Mouse (Mus musculus) liver, embryonic 16.5 days (tissue): ENCODE results near the gene Apobr. TPM values are rescaled to one million over a fixed set of nuclear protein-coding genes. Genes with fewer than 3 reads are reported as not detected.

ENCODE experiments used
- ATAC-seq: fragments of 200-750 bp; cut with Nextera tagmentation; 2 replicates; pipeline ENCODE4 v1.8.0; 2017; ENCODE audit warnings: low read depth, mild to moderate bottlenecking, moderate number of reproducible peaks, moderate library complexity
- H3K27ac ChIP-seq: fragments of 300-500 bp; sonication (generic); 2 replicates; pipeline ENCODE4 v1.5.1; 2014; ENCODE audit warnings: mild to moderate bottlenecking, low read length
- H3K27me3 ChIP-seq: fragments of 300-500 bp; sonication (generic); 2 replicates; pipeline ENCODE4 v1.6.1; 2014; ENCODE audit warnings: low read depth, low read length, mixed read lengths; ENCODE audit not compliant: control insufficient read depth, insufficient read depth
- H3K36me3 ChIP-seq: fragments of 300-500 bp; sonication (generic); 2 replicates; pipeline ENCODE4 v1.6.1; 2014; ENCODE audit warnings: mild to moderate bottlenecking; ENCODE audit not compliant: control insufficient read depth, insufficient read depth
- H3K4me1 ChIP-seq: fragments of 300-500 bp; sonication (generic); 2 replicates; pipeline ENCODE4 v1.6.1; 2014; ENCODE audit warnings: low read depth, low read length, mixed read lengths; ENCODE audit not compliant: control insufficient read depth
- H3K4me2 ChIP-seq: fragments of 300-500 bp; sonication (generic); 2 replicates; pipeline ENCODE4 v1.6.1; 2014; ENCODE audit warnings: low read depth, low read length, mixed read lengths
- H3K4me3 ChIP-seq: fragments of 300-500 bp; sonication (generic); 2 replicates; pipeline ENCODE4 v1.5.1; 2014; ENCODE audit warnings: low read depth, mild to moderate bottlenecking, low read length
- H3K9ac ChIP-seq: fragments of 300-500 bp; sonication (generic); 2 replicates; pipeline ENCODE4 v1.6.1; 2014; ENCODE audit warnings: low read depth, low read length
- H3K9me3 ChIP-seq: fragments of 300-500 bp; sonication (generic); replicated peaks from 2 replicates; pipeline ENCODE4 v1.6.1; 2016; ENCODE audit warnings: low read length; ENCODE audit not compliant: control insufficient read depth
- WGBS: fragments of 180-500 bp; shearing (Covaris S2); extraction: QIAGEN DNeasy Blood & Tissue Kit; methylation state at CpG from one replicate; pipeline ENCODE4 v1.1.7; 2014; ENCODE audit not compliant: insufficient replicate concordance; 5-methylcytosine and 5-hydroxymethylcytosine counted together
- polyA plus RNA-seq: library from polyadenylated mRNA; unstranded; fragments of >200 nt; fragmentation: Nextera tagmentation; extraction: Ambion mirVana; gene quantifications from 2 replicates; pipeline ENCODE4 v1.2.1, GENCODE M21; 2015

Apobr gene
- polyA plus RNA-seq, 1 experiment from 2014 or later, result 2.3 TPM

- no peaks in the 10 kb centered on the region for H3K27me3 ChIP-seq
- H3K4me2 ChIP-seq, result peak within 1 kb of the TSS; percentile 60
- peak; percentile 97 for ATAC-seq
- H3K9ac ChIP-seq, result peak within 1 kb of the TSS; percentile 88
- 1% methylated on average over 46 of the region's 46 CpGs for WGBS
- no peaks in the 10 kb centered on the region for H3K9me3 ChIP-seq
- H3K4me3 ChIP-seq, result peak within 1 kb of the TSS; percentile 93
- H3K36me3 ChIP-seq, result peaks cover 24% of the 10 kb centered on the region
- peaks cover 7% of the 10 kb centered on the region for H3K4me1 ChIP-seq
- peak within 1 kb of the TSS; percentile 82 for H3K27ac ChIP-seq
These were observed 18.5 kb upstream of the Apobr start, which contains the start of gene Eif3c for GRCm38 (mm10) chr7:126566094-126566765. Eif3c (minus strand) TSS chr7:126566411.

GRCm38 (mm10) chr7:126576946-126577345 is 7.8 kb upstream of the Apobr start:
- 41% methylated on average over 8 of the region's 8 CpGs for WGBS
- no peak for ATAC-seq
- Histone ChIP-seq H3K9ac (no peak overlapping the region), H3K27me3 (no peaks in the 10 kb centered on the region), H3K36me3 (no peaks in the 10 kb centered on the region), H3K9me3 (no peaks in the 10 kb centered on the region), H3K4me2 (no peak overlapping the region), H3K27ac (no peak overlapping the region), H3K4me1 (no peaks in the 10 kb centered on the region), H3K4me3 (no peak overlapping the region)

GRCm38 (mm10) chr7:126579172-126579571 is 5.6 kb upstream of the Apobr start:
- no peak overlapping the region for H3K9ac ChIP-seq
- H3K4me1 ChIP-seq, result peaks cover 5% of the 10 kb centered on the region; the same call in 1 of the 2 replicates
- H3K36me3 ChIP-seq, result no peaks in the 10 kb centered on the region
- H3K9me3 ChIP-seq, result no peaks in the 10 kb centered on the region
- H3K27ac ChIP-seq, result no peak overlapping the region
- H3K27me3 ChIP-seq, result no peaks in the 10 kb centered on the region
- no peak overlapping the region for H3K4me2 ChIP-seq
- WGBS, result 54% methylated on average over 8 of the region's 8 CpGs
- H3K4me3 ChIP-seq, result no peak overlapping the region
- no peak for ATAC-seq

GRCm38 (mm10) chr7:126581661-126582060 is 3.1 kb upstream of the Apobr start:
- ATAC-seq, result no peak

GRCm38 (mm10) chr7:126582759-126583158 is 2.0 kb upstream of the Apobr start:
- Histone ChIP-seq H3K36me3 (no peaks in the 10 kb centered on the region), H3K4me2 (peak overlapping the region; percentile 91), H3K4me1 (peaks cover 5% of the 10 kb centered on the region; the same call in 1 of the 2 replicates), H3K27ac (no peak overlapping the region; the same call in 1 of the 2 replicates), H3K9ac (peak overlapping the region; percentile 49), H3K9me3 (no peaks in the 10 kb centered on the region), H3K4me3 (peak overlapping the region; percentile 64), H3K27me3 (no peaks in the 10 kb centered on the region)
- peak; percentile 25; the same call in 1 of the 2 replicates for ATAC-seq
- 4% methylated on average over 20 of the region's 20 CpGs for WGBS

More at GRCm38 (mm10) chr7:126581661-126582060, 3.1 kb upstream of the Apobr start:
- no peaks in the 10 kb centered on the region for H3K36me3 ChIP-seq
- no peak overlapping the region for H3K9ac ChIP-seq
- no peaks in the 10 kb centered on the region for H3K9me3 ChIP-seq
- H3K4me1 ChIP-seq, result peaks cover 5% of the 10 kb centered on the region; the same call in 1 of the 2 replicates
- no peaks in the 10 kb centered on the region for H3K27me3 ChIP-seq
- WGBS, result 74% methylated on average over 6 of the region's 6 CpGs
- H3K27ac ChIP-seq, result no peak overlapping the region
- H3K4me2 ChIP-seq, result no peak overlapping the region
- H3K4me3 ChIP-seq, result no peak overlapping the region

- WGBS, result under 1% methylated on average over 22 of the region's 22 CpGs
- Histone ChIP-seq H3K9ac (peak overlapping the region; percentile 49), H3K4me3 (peak overlapping the region; percentile 64), H3K27ac (peak overlapping the region; percentile 52), H3K4me2 (peak overlapping the region; percentile 91), H3K36me3 (no peaks in the 10 kb centered on the region), H3K4me1 (peaks cover 5% of the 10 kb centered on the region; the same call in 1 of the 2 replicates), H3K27me3 (no peaks in the 10 kb centered on the region), H3K9me3 (no peaks in the 10 kb centered on the region)
- peak; percentile 81 for ATAC-seq
These were observed 1.5 kb upstream of the Apobr start for GRCm38 (mm10) chr7:126583251-126583709.

GRCm38 (mm10) chr7:126583761-126584160 is 981 bp upstream of the Apobr start:
- Histone ChIP-seq H3K27ac (no peak overlapping the region; the same call in 1 of the 2 replicates), H3K4me2 (peak overlapping the region; percentile 91), H3K4me1 (peaks cover 5% of the 10 kb centered on the region; the same call in 1 of the 2 replicates), H3K36me3 (no peaks in the 10 kb centered on the region), H3K27me3 (no peaks in the 10 kb centered on the region), H3K9ac (no peak overlapping the region), H3K4me3 (peak overlapping the region; percentile 64), H3K9me3 (no peaks in the 10 kb centered on the region)
- no peak for ATAC-seq
- 34% methylated on average over 6 of the region's 6 CpGs for WGBS

GRCm38 (mm10) chr7:126585717-126586116 is 975 bp downstream of the Apobr start, which contains the start of gene Cln3:
Cln3 (minus strand) TSS chr7:126585817.
- peaks cover 5% of the 10 kb centered on the region; the same call in 1 of the 2 replicates for H3K4me1 ChIP-seq
- no peaks in the 10 kb centered on the region for H3K9me3 ChIP-seq
- no peak within 1 kb of the TSS for H3K9ac ChIP-seq
- H3K36me3 ChIP-seq, result no peaks in the 10 kb centered on the region
- H3K4me3 ChIP-seq, result peak within 1 kb of the TSS; percentile 27
- 50% methylated on average over 6 of the region's 6 CpGs for WGBS
- ATAC-seq, result no peak
- H3K27ac ChIP-seq, result peak within 1 kb of the TSS; percentile 30; the same call in 1 of the 2 replicates
- H3K27me3 ChIP-seq, result no peaks in the 10 kb centered on the region
- H3K4me2 ChIP-seq, result 0 out of 2 replicates have a peak within 1 kb of the TSS, but pooled peaks have one; percentile 1

GRCm38 (mm10) chr7:126586839-126587238 is 2.1 kb downstream of the Apobr start:
- Histone ChIP-seq H3K9me3 (no peaks in the 10 kb centered on the region), H3K27me3 (no peaks in the 10 kb centered on the region), H3K4me1 (peaks cover 5% of the 10 kb centered on the region; the same call in 1 of the 2 replicates), H3K4me2 (no peak overlapping the region), H3K9ac (no peak overlapping the region), H3K36me3 (no peaks in the 10 kb centered on the region), H3K27ac (no peak overlapping the region), H3K4me3 (no peak overlapping the region)
- WGBS, result 51% methylated on average over 8 of the region's 8 CpGs
- ATAC-seq, result no peak
